Mouse (Mus musculus): ENCODE measurements around the gene Hist1h2af.

- TF ChIP-seq CTCF (IDR thresholded peaks at IDR 0.05; ENCODE audit: extremely low read depth, insufficient read depth, low read length) (no peak), POLR2A (IDR thresholded peaks at IDR 0.05; ENCODE audit: extremely low read depth, insufficient read depth, low read length) (no peak)
Measured at GRCm38 (mm10) chr13:23529480-23530165, 4.1 kb upstream of the Hist1h2af start.
